Mouse (Mus musculus) lung, postnatal 0 days (tissue): ENCODE measurements at regions not wholly inside any gene's neighbourhood (a gene's known extent, or its start where the extent isn't known, plus 50 kb on each side); places are given as distances from the start of the nearest gene placed in this dataset.

Source experiments
- CTCF ChIP-seq: IDR thresholded peaks from 2 replicates; pipeline ENCODE4 v1.5.1; 2016; ENCODE audit warnings: antibody characterized with exemption, mild to moderate bottlenecking
- EP300 ChIP-seq: IDR thresholded peaks from 2 replicates; pipeline ENCODE4 v1.6.1; 2016; ENCODE audit warnings: antibody characterized with exemption, mild to moderate bottlenecking, control low read depth

GRCm38 (mm10) chr17:84111787-84112370 lies 75.9 kb downstream of the Zfp36l2 start:
- TF ChIP-seq EP300 = no peak
- no peak for TF ChIP-seq CTCF
